Mouse (Mus musculus) spleen, adult 12 weeks (tissue): ENCODE data around the gene Olfr825.
"Not testable (repeated sequence)": the region's sequence is repeated elsewhere in the genome, so short reads cannot be mapped to it uniquely, and the experiment has no call there.

Source experiments
- DNase-seq: peaks from one replicate; pipeline ENCODE4 v3.0.0; 2022; ENCODE audit warnings: low spot score

The Olfr825 gene

GRCm38 (mm10) chr10:130166666-130167065 lies at the start of gene Olfr825:
Gene Olfr825, minus strand, starts transcription at chr10:130166766.
- DNase-seq, result no peak

GRCm38 (mm10) chr10:130214303-130214702 lies 47.7 kb upstream of the Olfr825 start, which contains the start of gene Olfr827:
Gene Olfr827, minus strand, starts transcription at chr10:130214403.
- no peak for DNase-seq

GRCm38 (mm10) chr10:130184086-130184485 lies 17.5 kb upstream of the Olfr825 start, which contains the start of gene Olfr826:
Gene Olfr826, minus strand, starts transcription at chr10:130184186.
- no peak for DNase-seq

DNA sequence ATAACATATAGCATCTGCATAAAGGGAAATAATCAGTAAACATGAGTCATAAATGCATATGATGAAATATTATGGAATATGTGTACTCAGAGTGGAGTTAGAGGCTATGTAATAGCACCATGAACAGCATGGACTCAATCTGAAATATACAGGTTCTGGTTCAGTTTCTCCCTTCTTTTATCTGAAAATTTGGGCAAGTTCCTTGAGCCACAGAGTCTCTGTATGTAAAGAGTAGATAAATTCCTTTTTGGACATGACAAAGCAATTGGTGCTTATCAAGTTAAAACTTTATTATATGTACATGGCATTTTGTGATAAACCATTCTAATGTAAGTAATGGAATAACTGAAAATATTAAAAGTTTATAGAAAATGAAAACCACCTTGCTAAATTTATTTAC lies 1.4 kb downstream of the Olfr825 start:
- no peak for DNase-seq

GRCm38 (mm10) chr10:130144121-130144520 lies 22.4 kb downstream of the Olfr825 start:
- no peak for DNase-seq

- DNase-seq, result not testable (repeated sequence)
These were observed 24.1 kb downstream of the Olfr825 start for GRCm38 (mm10) chr10:130142481-130142880.

DNA sequence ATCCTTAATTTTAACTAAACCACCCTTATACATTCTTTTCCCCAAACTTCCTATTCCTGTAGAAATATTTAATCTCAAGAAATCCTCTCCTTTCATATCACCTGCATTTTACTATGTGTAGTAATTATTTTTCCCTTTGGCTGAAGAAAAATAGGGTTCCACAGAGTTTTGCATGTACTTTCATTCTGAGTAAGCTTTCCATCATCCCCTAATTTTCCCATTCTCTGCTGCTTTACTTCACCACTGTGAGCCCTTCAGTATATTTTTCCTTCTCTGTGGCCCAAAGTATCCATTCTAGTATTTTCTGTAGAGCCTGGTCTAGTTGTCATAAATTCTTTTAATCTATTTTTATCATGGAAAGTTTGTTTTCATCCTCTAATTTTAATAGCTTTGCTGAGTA lies 31.8 kb downstream of the Olfr825 start:
- DNase-seq, result no peak

GRCm38 (mm10) chr10:130129900-130130299 lies 36.7 kb downstream of the Olfr825 start, which contains the start of gene Olfr824:
Gene Olfr824, minus strand, starts transcription at chr10:130130000.
- not testable (repeated sequence) for DNase-seq

DNA sequence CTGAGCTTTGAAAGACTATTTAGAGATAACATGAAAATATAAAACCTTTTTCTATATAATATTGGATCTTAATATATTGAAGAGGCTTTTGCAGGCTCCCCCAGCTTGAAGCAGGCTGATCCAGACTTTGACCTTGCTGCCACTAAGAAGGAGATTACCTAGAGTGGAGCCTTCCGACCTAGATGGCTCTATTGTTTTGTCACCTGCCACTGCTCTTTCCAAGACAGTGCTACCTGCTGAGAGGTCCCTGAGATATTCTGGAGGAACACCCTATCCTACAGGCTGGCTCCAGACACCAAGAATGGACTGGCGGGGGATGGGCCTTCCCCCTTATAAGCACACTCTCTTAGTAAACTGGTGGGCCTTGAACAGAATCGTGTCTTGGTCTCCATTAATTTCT lies 50.5 kb downstream of the Olfr825 start:
- DNase-seq, result not testable (repeated sequence)

DNA sequence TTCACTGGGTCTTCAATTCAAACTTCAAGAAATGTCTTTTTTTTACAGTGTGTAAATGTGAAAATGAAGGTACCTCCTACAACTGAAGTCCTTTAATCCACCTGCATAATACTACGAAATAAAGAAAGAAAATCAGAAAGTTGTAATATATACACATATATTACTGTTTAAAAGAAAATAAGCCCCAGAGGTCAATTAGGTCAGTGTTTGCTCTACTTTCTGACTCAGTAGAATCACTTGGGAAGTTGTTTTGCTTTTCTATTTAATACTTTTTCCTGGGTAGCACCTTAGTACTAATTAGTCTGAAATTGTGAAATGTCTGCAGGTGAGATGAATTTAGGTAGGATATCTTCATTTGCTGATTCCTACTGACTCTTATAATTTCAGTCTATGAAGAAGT lies 51.3 kb downstream of the Olfr825 start, which contains the start of gene Olfr823:
Olfr823 (minus strand) TSS at position 101 of the 400 bp plus-strand sequence.
- DNase-seq, result not testable (repeated sequence)
